Mouse (Mus musculus): ENCODE data around the gene Abhd14b. TPM values are rescaled to one million over a fixed set of nuclear protein-coding genes. Genes with fewer than 3 reads are reported as not detected.
"Not testable (repeated sequence)": the region's sequence is repeated elsewhere in the genome, so short reads cannot be mapped to it uniquely, and the experiment has no call there.

Gene Abhd14b
- polyA plus RNA-seq, 1 experiment from 2014 or later: 8.9 TPM

DNA sequence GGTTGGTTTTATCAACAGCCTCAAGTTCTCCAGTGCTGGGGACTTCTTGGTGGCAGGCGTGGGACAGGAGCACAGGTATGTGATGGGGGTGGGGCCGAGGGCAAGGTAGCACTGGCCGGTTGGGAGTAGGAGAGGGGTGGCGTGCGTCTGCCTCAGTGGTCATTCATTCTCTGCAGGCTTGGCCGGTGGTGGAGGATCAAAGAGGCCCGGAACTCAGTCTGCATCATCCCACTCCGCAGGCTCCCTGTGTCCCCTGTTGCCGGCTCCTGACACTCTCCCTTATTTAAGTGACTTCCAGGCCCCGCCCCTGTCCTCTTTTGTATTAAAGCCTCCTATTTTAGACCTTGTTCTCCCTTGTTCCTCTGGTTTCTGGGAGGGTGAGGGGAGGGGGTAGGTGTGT is 37.8 kb downstream of the Abhd14b start:
- 81% methylated on average over 10 of the region's 10 CpGs for WGBS

DNA sequence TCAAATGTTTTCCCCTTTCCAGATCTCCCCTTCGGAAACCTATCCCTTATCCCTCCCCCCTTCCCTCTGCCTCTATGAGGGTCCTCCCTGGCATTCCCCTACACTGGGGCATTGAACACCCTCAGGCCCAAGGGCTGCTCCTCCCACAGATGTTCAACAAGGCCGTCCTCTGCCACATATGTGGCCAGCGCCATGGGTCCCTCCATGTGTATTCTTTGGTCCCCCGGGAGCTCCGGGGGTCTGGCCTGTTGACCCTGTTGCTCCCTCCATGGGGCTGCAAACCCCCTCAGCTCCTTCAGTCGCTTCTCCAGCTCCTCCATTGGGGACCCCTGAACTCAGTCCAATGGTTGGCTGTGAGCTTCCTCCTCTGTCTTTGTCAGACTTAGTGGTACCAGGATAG is 40.3 kb downstream of the Abhd14b start:
- 86% methylated on average over 6 of the region's 6 CpGs for WGBS
- not testable (repeated sequence) for ATAC-seq (replicated peaks)

More for the DNA sequence above, 37.8 kb downstream of the Abhd14b start:
- Histone ChIP-seq H3K4me2 (no peak overlapping the region), H3K9me3 (no peaks in the 10 kb centered on the region), H3K4me1 (no peaks in the 10 kb centered on the region), H3K27me3 (replicated peaks) (no peaks in the 10 kb centered on the region), H3K27ac (no peak overlapping the region), H3K9ac (no peak overlapping the region), H3K36me3 (replicated peaks) (peaks cover 20% of the 10 kb centered on the region), H3K4me3 (no peak overlapping the region)
- ATAC-seq (replicated peaks): no peak

DNA sequence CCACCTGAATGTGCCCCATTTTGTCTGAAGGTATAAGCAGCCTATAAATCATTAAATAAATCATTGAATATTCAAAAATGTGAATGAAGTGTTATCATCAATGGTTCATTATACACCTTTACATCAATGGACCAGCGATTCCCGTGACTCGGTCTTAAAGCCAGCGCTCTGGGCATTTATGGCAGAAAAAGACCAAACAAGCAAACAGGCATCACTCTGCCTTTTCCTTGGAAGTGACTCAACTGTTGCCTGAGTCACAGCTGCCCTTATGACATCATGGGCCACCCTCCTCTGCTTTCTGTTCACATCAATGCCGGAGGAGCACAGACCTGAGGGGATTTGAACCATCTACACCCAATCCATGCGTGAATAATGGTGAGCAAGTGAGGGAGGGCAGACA is 52.4 kb downstream of the Abhd14b start, which contains the start of gene Iqcf1:
TSS of gene Iqcf1 (plus strand) at position 301 of the 400 bp plus-strand sequence.
- Histone ChIP-seq H3K9me3 (no peaks in the 10 kb centered on the region), H3K4me3 (no peak within 1 kb of the TSS)

More for the DNA sequence above, 40.3 kb downstream of the Abhd14b start:
- not testable (repeated sequence) for H3K27me3 ChIP-seq (replicated peaks); H3K9me3 ChIP-seq; H3K4me2 ChIP-seq; H3K9ac ChIP-seq; H3K27ac ChIP-seq; H3K4me3 ChIP-seq; H3K4me1 ChIP-seq
- H3K36me3 ChIP-seq (replicated peaks): peaks cover 16% of the 10 kb centered on the region

DNA sequence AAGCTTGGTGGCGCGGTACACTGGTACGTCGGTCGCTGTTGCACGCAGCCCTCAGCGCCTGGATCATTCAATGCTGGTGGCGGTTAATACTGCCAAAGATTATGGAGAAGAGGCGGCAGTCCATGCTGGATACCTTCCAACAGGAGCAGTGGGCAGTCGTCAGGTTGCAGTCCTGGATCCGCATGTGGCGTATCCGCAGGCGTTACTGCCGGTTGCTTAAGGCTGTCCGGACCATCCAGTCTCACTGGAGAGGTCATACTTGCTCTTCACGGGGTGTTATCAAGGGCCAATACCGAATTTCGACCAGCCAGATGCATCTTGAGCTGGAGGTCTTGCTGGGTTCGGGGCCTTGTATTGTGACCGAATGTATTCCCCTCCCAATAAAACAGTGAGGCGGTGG is 54.6 kb downstream of the Abhd14b start:
- H3K4me3 ChIP-seq: no peak overlapping the region
- H3K4me2 ChIP-seq: no peak overlapping the region
- no peaks in the 10 kb centered on the region for H3K36me3 ChIP-seq (replicated peaks)
- no peaks in the 10 kb centered on the region for H3K27me3 ChIP-seq (replicated peaks)
- no peak overlapping the region for H3K9ac ChIP-seq
- ATAC-seq (replicated peaks): no peak
- no peaks in the 10 kb centered on the region for H3K4me1 ChIP-seq
- H3K9me3 ChIP-seq: no peaks in the 10 kb centered on the region
- no peak overlapping the region for H3K27ac ChIP-seq
- whole genome bisulfite sequencing: 88% methylated on average over 22 of the region's 22 CpGs

More for the DNA sequence above, 52.4 kb downstream of the Abhd14b start, which contains the start of gene Iqcf1:
- Histone ChIP-seq H3K27ac (no peak within 1 kb of the TSS), H3K36me3 (replicated peaks) (no peaks in the 10 kb centered on the region), H3K9ac (no peak within 1 kb of the TSS), H3K4me2 (no peak within 1 kb of the TSS), H3K27me3 (replicated peaks) (no peaks in the 10 kb centered on the region), H3K4me1 (no peaks in the 10 kb centered on the region)
- ATAC-seq (replicated peaks): no peak
- 94% methylated on average over 6 of the region's 6 CpGs for WGBS

Other genes with a start within 250 kb of the Abhd14b start
- gene Ppm1m, start 247.7 kb upstream of the Abhd14b start, polyA plus RNA-seq (2015; fragmentation: Nextera tagmentation; extraction: Ambion mirVana): 17.2 and 20.5 TPM in 2 replicates
- 51.8 and 55.8 TPM in 2 replicates for gene Twf2, start 244.4 kb upstream of the Abhd14b start, polyA plus RNA-seq (2015; fragmentation: Nextera tagmentation; extraction: Ambion mirVana)
- gene Tlr9, start 224.9 kb upstream of the Abhd14b start, polyA plus RNA-seq (2015; fragmentation: Nextera tagmentation; extraction: Ambion mirVana): 0.05 TPM in 1 of 2 replicates, not detected in the other
- 91.1 and 99.0 TPM in 2 replicates for gene Alas1, start 198.8 kb upstream of the Abhd14b start, polyA plus RNA-seq (2015; fragmentation: Nextera tagmentation; extraction: Ambion mirVana)
- gene Poc1a, start 166.4 kb upstream of the Abhd14b start, polyA plus RNA-seq (2015; fragmentation: Nextera tagmentation; extraction: Ambion mirVana): 9.1 and 9.9 TPM in 2 replicates
- gene Dusp7, start 78.8 kb upstream of the Abhd14b start, polyA plus RNA-seq (2015; fragmentation: Nextera tagmentation; extraction: Ambion mirVana): 15.7 and 16.1 TPM in 2 replicates
- gene Rpl29, start 18.0 kb upstream of the Abhd14b start, polyA plus RNA-seq (2015; fragmentation: Nextera tagmentation; extraction: Ambion mirVana): 553 and 554 TPM in 2 replicates
- gene Acy1, start 9.1 kb upstream of the Abhd14b start, polyA plus RNA-seq (2015; fragmentation: Nextera tagmentation; extraction: Ambion mirVana): 20.7 TPM in 2 replicates
- 71.2 and 71.3 TPM in 2 replicates for gene Abhd14a, start 219 bp downstream of the Abhd14b start, polyA plus RNA-seq (2015; fragmentation: Nextera tagmentation; extraction: Ambion mirVana)
- 295 and 310 TPM in 2 replicates for gene Pcbp4, start 5.8 kb downstream of the Abhd14b start, polyA plus RNA-seq (2015; fragmentation: Nextera tagmentation; extraction: Ambion mirVana)
- 1.2 and 1.4 TPM in 2 replicates for gene Gpr62, start 18.5 kb downstream of the Abhd14b start, polyA plus RNA-seq (2015; fragmentation: Nextera tagmentation; extraction: Ambion mirVana)
- 51.2 and 52.3 TPM in 2 replicates for gene Rrp9, start 28.5 kb downstream of the Abhd14b start, polyA plus RNA-seq (2015; fragmentation: Nextera tagmentation; extraction: Ambion mirVana)
- gene Parp3, start 29.5 kb downstream of the Abhd14b start, polyA plus RNA-seq (2015; fragmentation: Nextera tagmentation; extraction: Ambion mirVana): 1.4 and 1.5 TPM in 2 replicates
- not detected in 2 replicates for gene Iqcf1, start 52.5 kb downstream of the Abhd14b start, polyA plus RNA-seq (2015; fragmentation: Nextera tagmentation; extraction: Ambion mirVana)
- not detected in 2 replicates for gene Iqcf5, start 67.1 kb downstream of the Abhd14b start, polyA plus RNA-seq (2015; fragmentation: Nextera tagmentation; extraction: Ambion mirVana)
- not detected in 2 replicates for gene Iqcf3, start 114.2 kb downstream of the Abhd14b start, polyA plus RNA-seq (2015; fragmentation: Nextera tagmentation; extraction: Ambion mirVana)
- not detected in 2 replicates for gene Iqcf4, start 123.5 kb downstream of the Abhd14b start, polyA plus RNA-seq (2015; fragmentation: Nextera tagmentation; extraction: Ambion mirVana)
- not detected in 2 replicates for gene Iqcf6, start 179.1 kb downstream of the Abhd14b start, polyA plus RNA-seq (2015; fragmentation: Nextera tagmentation; extraction: Ambion mirVana)
- 17.8 and 19.3 TPM in 2 replicates for gene Grm2, start 208.6 kb downstream of the Abhd14b start, polyA plus RNA-seq (2015; fragmentation: Nextera tagmentation; extraction: Ambion mirVana)
- gene Tex264, start 238.5 kb downstream of the Abhd14b start, polyA plus RNA-seq (2015; fragmentation: Nextera tagmentation; extraction: Ambion mirVana): 63.2 and 67.7 TPM in 2 replicates